Mouse (Mus musculus) kidney, postnatal 14 days (tissue): ENCODE measurements at regions not wholly inside any gene's neighbourhood (a gene's known extent, or its start where the extent isn't known, plus 50 kb on each side); places are given as distances from the start of the nearest gene placed in this dataset.
A peak's percentile ranks its signal among the peaks of the same experiment; 100 is the strongest.

Experiments used
- DNase-seq: peaks from one replicate; pipeline ENCODE4 v3.0.0; 2022; ENCODE audit warnings: mixed read lengths

DNA sequence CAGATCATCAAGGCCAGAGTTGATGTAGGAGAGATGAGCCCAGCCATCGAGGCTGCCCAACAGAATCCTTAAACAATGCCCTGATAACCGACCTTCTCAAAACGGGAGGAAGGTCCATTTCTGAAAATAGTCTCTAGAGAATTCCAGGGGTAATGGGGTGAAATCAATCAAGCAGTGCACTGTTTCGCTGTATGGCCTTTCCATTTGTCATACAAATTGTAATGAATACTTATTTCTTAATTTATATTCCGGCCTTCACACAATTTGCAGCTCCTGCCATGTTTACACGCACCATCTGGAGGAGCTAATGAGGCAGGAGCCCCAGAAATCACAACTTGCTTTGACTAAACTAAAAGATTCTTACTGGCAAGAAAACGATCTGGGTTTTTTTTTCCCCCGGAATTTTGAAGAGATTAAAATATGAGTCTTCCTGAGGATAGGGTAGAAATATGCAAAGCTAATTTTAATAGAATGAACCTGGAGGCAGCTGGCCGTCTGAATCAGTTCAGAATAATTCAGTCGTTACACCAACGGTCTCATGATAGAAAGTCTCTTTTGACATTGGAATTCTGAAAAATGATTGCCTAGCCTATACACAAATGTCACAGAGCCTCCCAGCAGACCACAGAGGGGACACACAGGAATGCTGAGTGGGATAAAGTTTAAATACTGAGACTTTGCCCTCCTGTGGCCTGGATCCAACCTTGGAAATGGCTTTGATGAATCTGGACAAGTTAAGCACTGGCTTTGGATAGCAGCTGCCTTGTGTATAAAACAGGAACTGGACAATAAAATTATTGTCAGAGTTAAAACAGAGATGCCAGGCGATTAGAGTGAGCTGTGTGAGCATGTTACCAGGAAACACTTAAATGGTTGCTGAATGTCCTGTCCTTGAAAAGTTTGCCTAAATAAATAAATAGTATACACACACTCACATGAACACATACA, 115.0 kb upstream of the Frem1 start:
- DNase-seq: peak; percentile 84

DNA sequence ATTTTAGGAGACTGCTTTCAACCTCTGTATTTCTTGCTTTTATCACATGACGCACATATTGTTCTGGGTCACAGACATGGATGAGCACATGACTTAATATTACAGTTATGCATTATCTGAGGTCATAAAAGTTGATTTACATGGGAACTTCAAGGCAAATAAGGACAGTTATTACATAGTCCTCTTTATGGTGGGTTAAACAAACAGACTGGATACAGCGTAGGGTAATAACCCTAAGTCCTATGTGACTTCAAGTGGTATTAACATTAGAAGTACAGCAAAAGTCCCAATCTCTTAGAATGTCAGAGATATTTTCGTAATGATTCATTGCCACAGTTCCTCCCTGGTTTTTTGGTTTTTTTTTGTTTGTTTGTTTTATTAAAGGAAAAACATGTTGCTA, 94.6 kb upstream of the Frem1 start:
- no peak for DNase-seq

DNA sequence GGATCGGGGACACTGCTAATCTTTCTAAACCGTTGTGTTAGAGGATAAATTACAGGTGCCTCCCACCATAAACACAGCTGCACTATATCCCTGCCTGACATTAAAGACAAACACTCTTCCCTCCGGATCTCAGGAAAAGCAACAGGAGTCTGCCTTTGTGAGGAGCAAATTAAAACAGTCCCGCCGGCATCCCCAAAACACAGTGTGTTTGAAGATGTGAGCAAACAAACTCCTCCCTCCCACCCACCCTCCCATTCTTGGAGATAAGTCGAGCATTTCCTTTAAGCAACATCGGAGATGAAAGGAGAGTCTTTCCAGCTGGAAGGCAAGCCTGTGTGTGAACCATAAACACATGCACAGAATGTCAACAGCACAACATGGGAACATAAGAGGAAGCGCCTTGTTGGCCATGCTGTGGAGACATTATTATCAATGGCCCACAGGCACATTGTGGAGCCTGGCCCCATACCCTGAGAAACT, 93.6 kb upstream of the Frem1 start:
- peak; percentile 27 for DNase-seq

DNA sequence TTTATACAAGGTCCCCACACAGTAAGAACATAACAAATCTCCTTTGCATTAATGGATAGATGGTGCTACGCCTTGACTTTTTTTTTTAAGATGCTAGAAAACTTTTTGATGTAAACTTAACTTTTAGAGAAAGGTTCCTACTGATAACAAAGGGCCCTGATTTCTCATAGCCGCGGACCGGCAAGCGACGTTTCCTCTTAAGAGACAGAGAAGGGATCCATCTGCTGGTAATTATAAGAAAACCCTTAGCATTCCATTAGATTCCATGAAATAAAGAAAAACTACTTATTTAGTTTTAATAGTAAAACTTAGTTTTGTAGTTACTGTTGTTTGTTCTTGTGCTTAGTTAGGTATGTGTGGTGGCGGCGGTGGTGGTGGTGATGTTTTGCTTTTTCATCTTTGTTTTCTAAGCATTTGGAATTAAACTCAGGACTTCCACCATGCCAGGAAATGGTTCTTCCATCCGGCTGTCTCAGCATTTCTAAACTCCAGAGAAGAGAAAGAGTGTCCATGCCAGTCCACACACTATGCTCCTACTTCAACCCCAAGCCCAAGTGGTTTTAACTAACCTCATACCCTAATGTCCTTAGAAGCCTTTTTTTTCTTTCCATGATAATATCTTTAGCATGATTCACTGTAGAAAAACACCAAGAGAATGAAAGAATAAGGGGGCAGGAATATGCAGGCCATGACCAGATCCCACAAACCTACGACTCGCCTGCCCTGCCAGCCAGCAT, 92.8 kb upstream of the Frem1 start:
- peak; percentile 17 for DNase-seq

- peak; percentile 36 for DNase-seq
Measured at GRCm38 (mm10) chr4:83141736-83142135, 89.6 kb upstream of the Frem1 start.

- DNase-seq: no peak
Measured at GRCm38 (mm10) chr4:83122668-83123005, 70.5 kb upstream of the Frem1 start.

DNA sequence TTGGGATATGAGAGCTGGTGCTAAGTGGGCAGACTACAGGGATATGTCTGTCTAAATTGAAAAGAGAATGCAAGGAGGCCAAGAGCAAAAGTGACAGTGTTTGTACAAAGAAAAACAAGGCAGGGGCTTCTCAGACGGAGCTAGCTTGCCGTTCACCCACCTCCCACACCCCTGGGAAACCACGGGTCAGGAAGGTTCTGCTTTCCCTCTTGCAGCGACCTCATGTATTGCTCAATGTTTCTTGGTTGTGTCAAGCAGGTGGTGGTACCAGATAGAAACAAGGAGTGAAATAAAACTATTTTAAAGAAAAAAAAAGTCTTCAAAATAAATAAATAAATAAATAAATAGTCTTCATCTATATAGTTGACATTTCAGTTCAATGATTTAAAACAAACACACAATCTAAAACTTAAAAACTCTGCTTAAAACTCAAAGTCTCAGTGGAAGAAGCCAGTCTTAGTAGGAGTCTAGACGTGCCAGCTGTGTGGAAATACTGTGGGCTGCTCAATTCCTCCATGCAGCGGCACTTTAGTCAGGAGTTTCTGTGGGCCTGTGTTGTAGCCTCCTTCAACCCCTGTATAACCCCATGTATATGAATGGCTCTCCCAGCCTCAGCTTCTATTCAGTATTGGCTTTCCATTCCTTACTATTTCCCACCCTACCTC, 70.0 kb upstream of the Frem1 start:
- no peak for DNase-seq

- DNase-seq: no peak
Measured at GRCm38 (mm10) chr4:83108659-83108967, 56.5 kb upstream of the Frem1 start.

GRCm38 (mm10) chr4:83107958-83108658, 56.0 kb upstream of the Frem1 start:
- no peak for DNase-seq

DNA sequence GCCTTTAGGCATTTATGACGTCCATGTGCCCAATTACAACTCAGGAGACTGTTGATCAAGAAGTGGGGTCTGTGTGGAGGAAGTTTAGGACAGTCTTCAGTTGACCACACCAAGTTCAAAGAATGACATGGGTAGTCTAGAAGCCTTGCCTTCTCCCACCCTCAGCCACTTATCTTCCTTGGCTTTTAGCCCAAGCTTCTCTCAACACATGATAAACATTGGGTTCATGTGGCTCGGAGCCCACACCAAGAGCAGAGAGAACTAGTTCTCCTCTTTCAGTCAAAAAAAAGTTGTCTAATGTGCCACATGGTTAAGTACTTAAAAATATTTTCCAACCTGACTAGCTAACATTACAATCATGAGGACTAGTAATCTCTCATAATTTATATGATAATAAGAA, 55.0 kb upstream of the Frem1 start:
- DNase-seq: no peak

GRCm38 (mm10) chr4:83104045-83104681, 52.0 kb upstream of the Frem1 start:
- DNase-seq: no peak

DNA sequence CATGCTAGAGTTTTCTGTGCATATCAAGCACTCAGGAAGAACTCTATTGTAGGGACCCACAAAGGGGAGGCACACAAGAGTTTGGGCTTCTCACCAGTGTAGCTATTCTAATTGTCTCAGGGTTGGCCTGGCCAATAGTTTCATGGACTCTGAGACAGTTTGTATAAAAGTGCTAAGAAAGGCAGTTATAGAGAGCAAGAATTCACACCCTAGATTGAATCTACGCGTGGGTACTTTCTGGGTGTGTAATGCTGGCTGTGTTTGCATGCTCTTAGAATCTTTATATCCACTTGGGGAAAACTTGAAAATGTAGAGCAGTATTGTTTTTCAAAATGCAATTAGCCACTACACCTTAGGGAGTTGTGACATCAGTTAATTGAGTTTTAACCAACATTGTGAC, 50.8 kb upstream of the Frem1 start:
- no peak for DNase-seq

- peak; percentile 30 for DNase-seq
Measured at GRCm38 (mm10) chr4:83102022-83102421, 49.9 kb upstream of the Frem1 start.
